In the genomic region with DNA sequence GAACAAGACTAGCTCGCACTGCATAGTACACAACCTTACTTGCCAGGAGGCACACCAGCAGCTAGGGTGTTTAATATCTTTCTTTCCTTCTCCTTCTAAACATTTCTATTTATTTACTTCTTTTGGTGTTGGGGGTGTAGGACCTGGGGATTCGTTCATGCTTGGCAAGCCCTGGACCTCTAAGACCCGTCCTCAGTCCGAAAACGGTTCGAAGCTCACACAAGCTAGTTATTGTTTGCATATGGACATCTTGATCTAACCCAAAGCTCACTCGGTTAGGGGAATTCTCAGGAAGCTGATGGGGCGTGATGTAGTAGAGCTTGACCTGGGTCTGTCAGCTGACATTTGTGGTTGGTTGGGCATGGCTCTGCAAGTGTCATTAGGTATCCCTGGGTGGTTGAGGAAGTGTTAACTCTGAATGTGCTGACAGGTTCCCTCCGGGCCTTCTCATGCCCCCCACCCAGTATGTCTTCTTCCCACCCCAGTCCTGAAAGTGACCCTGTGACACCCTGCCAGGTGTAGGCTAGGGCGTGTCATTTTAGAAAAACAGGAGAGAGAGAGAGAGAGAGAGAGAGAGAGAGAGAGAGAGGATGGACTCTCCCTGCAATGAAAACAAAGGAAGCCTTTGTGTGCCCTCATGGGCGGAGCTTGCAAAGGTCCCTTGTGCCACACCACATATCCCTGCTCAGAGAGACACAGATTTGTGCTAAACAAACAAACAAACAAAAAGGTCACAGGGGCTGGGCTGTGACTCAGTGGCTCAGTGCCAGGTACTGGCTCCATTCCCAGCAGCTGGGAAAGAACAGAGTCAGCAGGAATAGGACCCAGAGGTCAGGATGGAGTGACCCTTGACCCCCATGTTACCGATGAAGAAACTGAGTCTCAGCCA, we compare ENCODE assay signal across 9 mouse cellular contexts. TPM values are rescaled to one million over a fixed set of nuclear protein-coding genes. Genes with fewer than 3 reads are reported as not detected.
DNase-seq lines count a peak whose midpoint lies in the region; ATAC-seq and TF ChIP-seq lines count a peak whose summit lies in the region.
"Had no signal": no experiment of that assay in that cellular context is flagged by ENCODE, and none has a peak within 500 bp of the region (broad histone marks: within the 10 kb centered on the region; RNA-seq: fewer than 3 reads in every experiment).

No protein-coding gene starts in this region.

- H3K4me2 ChIP-seq in liver, postnatal 0 days (ENCODE audit: low read depth, low read length) = 0 out of 2 replicates have a peak overlapping the region, but pooled peaks have one; percentile 36

- H3K36me3 ChIP-seq in liver, postnatal 0 days (replicated peaks; ENCODE audit: insufficient read depth, low read length) = no peaks in the 10 kb centered on the region; the same call in 1 of the 2 replicates
- H3K36me3 ChIP-seq in splenic B cell, adult 2 months (ENCODE audit: control insufficient read depth, insufficient read depth, low read length, poor library complexity, severe bottlenecking) = no peaks in the 10 kb centered on the region

- peaks cover 50% of the 10 kb centered on the region for H3K4me1 ChIP-seq in liver, postnatal 0 days (ENCODE audit: insufficient read depth)

- H3K27me3 ChIP-seq in liver, postnatal 0 days (ENCODE audit: insufficient read depth, low read length) = no peaks in the 10 kb centered on the region
- no peaks in the 10 kb centered on the region for H3K27me3 ChIP-seq in splenic B cell, adult 2 months (ENCODE audit: control insufficient read depth, insufficient read depth, low read length, poor library complexity, severe bottlenecking)

- H3K27ac ChIP-seq in liver, postnatal 0 days (ENCODE audit: low read depth) = peak overlapping the region; percentile 86

- peak; percentile 68 for ATAC-seq in liver, postnatal 0 days

- DNase-seq in adrenal gland, adult (ENCODE audit: inconsistent age in 2 of 2, low spot score in 1 of 2) = peak; percentile 66 to 89
- no peak for DNase-seq in adrenal gland, postnatal 4 days (ENCODE audit: low spot score in 2 of 2)
- DNase-seq in testis, postnatal 10 days (ENCODE audit: low spot score) = peak; percentile 72
- no peak for DNase-seq in testis, postnatal 14 days (ENCODE audit: low spot score)
- DNase-seq in induced T-regulatory cell, adult 2 months (ENCODE audit: low read depth) = peak; percentile 91
- peak; percentile 74 for DNase-seq in liver, postnatal 0 days
- peak; percentile 96 for DNase-seq in splenic B cell, adult 2 months (ENCODE audit: low read depth, low spot score)
- DNase-seq in neural tube, embryonic 10.5 days (ENCODE audit: extremely low spot score, low spot score) = no peak

- no peak overlapping the region for H3K9ac ChIP-seq in liver, postnatal 0 days (replicated peaks)

- WGBS in liver, postnatal 0 days (ENCODE audit: insufficient replicate concordance) = 52% methylated on average over 12 of the region's 12 CpGs

- TF ChIP-seq CTCF in liver, postnatal 0 days (IDR thresholded peaks at IDR 0.05; ENCODE audit: low read depth) = no peak

- TF ChIP-seq EP300 in liver, postnatal 0 days (IDR thresholded peaks at IDR 0.05; ENCODE audit: low read depth) = 0 out of 2 replicates have a peak, but pooled peaks have one; percentile 27

- no peak overlapping the region for H3K4me3 ChIP-seq in liver, postnatal 0 days (ENCODE audit: low read depth, low read length)
- H3K4me3 ChIP-seq: erythroblast, embryonic 14.5 days had no signal

- H3K9me3 ChIP-seq in liver, postnatal 0 days (ENCODE audit: low read length) = peaks cover 4% of the 10 kb centered on the region; the same call in 1 of the 2 replicates

RNA-seq across cellular contexts. Expression of a gene that starts 23.3 kb away (rescaled TPM):
- 10 to 100 TPM; 12.5 to 13.2 TPM for total RNA-seq in adrenal gland, postnatal 4 days (2021)
- 9.2 and 10.8 TPM in 2 replicates for polyA plus RNA-seq in liver, postnatal 0 days (2015; fragmentation: Nextera tagmentation; extraction: Ambion mirVana)

RNA-seq across cellular contexts. Expression of a gene that starts 35.3 kb away (rescaled TPM):
- total RNA-seq in adrenal gland, postnatal 4 days (2021) = 10 to 100 TPM; 68.2 to 71.2 TPM
- polyA plus RNA-seq in liver, postnatal 0 days (2015; fragmentation: Nextera tagmentation; extraction: Ambion mirVana) = 0.62 and 0.83 TPM in 2 replicates

RNA-seq across cellular contexts. Expression of a gene that starts 37.8 kb away (rescaled TPM):
- 10 to 100 TPM; 32.5 to 34.3 TPM for total RNA-seq in adrenal gland, postnatal 4 days (2021)
- 10.0 and 12.9 TPM in 2 replicates for polyA plus RNA-seq in liver, postnatal 0 days (2015; fragmentation: Nextera tagmentation; extraction: Ambion mirVana)

RNA-seq across cellular contexts. Expression of a gene that starts 57.0 kb away (rescaled TPM):
- total RNA-seq in adrenal gland, postnatal 4 days (2021) = 100 to 1,000 TPM; 194 to 195 TPM
- polyA plus RNA-seq in liver, postnatal 0 days (2015; fragmentation: Nextera tagmentation; extraction: Ambion mirVana) = 88.5 and 88.9 TPM in 2 replicates

RNA-seq across cellular contexts. Expression of a gene that starts 58.1 kb away (rescaled TPM):
- total RNA-seq in adrenal gland, postnatal 4 days (2021) = 1 to 10 TPM in 1 of 2 experiments, not detected in 1; 6.2 TPM
- polyA plus RNA-seq in liver, postnatal 0 days (2015; fragmentation: Nextera tagmentation; extraction: Ambion mirVana) = 0.70 TPM in 1 of 2 replicates, not detected in the other
- polyA plus RNA-seq: erythroblast, embryonic 14.5 days had no signal

Comparison
In these comparisons a context has a peak if more than half of its experiments do, and no peak if none do; other contexts are left out.
1. DNase-seq: peak in adrenal gland, adult (2 of 2), testis, postnatal 10 days (single experiment), induced T-regulatory cell, adult 2 months (single experiment), liver, postnatal 0 days (single experiment) and splenic B cell, adult 2 months (single experiment); none in adrenal gland, postnatal 4 days (0 of 2), testis, postnatal 14 days (single experiment) and neural tube, embryonic 10.5 days (single experiment).